27 mouse cellular contexts compared by ENCODE assay signal in the genomic region with DNA sequence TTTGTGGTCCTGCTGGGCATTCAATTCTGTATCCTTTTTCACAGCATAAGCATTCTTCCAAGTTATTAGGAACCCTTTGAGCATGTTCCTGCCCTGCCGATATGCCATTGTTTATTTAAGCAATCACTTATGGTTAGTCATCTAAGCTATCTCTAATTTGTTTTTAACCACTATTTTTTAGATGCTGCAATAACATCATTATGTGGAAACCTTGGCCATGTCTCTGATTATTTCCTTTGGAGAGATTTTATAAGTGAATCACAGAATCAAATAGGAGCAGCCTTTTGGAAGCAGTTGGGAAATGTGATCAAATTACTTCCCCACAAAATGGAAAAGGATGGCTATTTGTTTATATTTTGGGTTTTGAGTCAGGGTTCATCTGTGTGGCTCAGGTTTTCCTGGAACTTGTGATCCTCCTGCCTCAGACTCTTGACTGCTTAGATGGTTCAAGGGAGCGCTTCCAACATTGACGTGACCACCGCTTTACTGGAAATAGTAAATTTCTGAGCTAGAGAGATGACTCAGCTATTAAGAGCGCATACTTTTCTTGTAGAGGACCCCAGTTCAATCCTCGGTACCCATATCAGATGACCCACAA.
"Had no signal": no experiment of that assay in that cellular context is flagged by ENCODE, and none has a peak within 500 bp of the region (broad histone marks: within the 10 kb centered on the region; RNA-seq: fewer than 3 reads in every experiment).

No protein-coding gene starts in this region.

- H3K36me3 ChIP-seq: heart, embryonic 10.5 days; heart, embryonic 12.5 days; hindbrain, embryonic 13.5 days; hindbrain, embryonic 15.5 days; intestine, embryonic 15.5 days; limb, embryonic 10.5 days; limb, embryonic 12.5 days; liver, embryonic 13.5 days; liver, embryonic 15.5 days had no signal

- H3K27me3 ChIP-seq: hindbrain, embryonic 13.5 days; hindbrain, embryonic 15.5 days; intestine, embryonic 15.5 days; limb, embryonic 12.5 days; liver, embryonic 13.5 days had no signal

- ATAC-seq: hindbrain, postnatal 0 days; intestine, embryonic 15.5 days; intestine, postnatal 0 days; liver, postnatal 0 days had no signal

- H3K4me1 ChIP-seq: heart, embryonic 10.5 days; heart, embryonic 12.5 days; hindbrain, embryonic 13.5 days; hindbrain, embryonic 15.5 days; intestine, embryonic 15.5 days; limb, embryonic 10.5 days; limb, embryonic 12.5 days; liver, embryonic 13.5 days; liver, embryonic 15.5 days had no signal

- H3K9me3 ChIP-seq: heart, embryonic 10.5 days; hindbrain, embryonic 13.5 days; hindbrain, embryonic 15.5 days; intestine, embryonic 15.5 days; limb, embryonic 10.5 days; limb, embryonic 12.5 days; liver, embryonic 13.5 days; liver, embryonic 15.5 days had no signal

- H3K27ac ChIP-seq: gastrocnemius, adult 2 months; heart, embryonic 10.5 days; hindbrain, embryonic 13.5 days; hindbrain, embryonic 15.5 days; hindbrain, postnatal 0 days; intestine, embryonic 15.5 days; layer of hippocampus, adult 2 months; left cerebral cortex, adult 2 months; limb, embryonic 10.5 days; limb, embryonic 12.5 days; liver, embryonic 13.5 days; liver, embryonic 15.5 days had no signal

- H3K4me3 ChIP-seq: gastrocnemius, adult 2 months; heart, embryonic 10.5 days; heart, embryonic 12.5 days; hindbrain, embryonic 13.5 days; hindbrain, embryonic 15.5 days; intestine, embryonic 15.5 days; layer of hippocampus, adult 2 months; left cerebral cortex, adult 2 months; limb, embryonic 10.5 days; limb, embryonic 12.5 days; liver, embryonic 13.5 days; liver, embryonic 15.5 days had no signal

- H3K4me2 ChIP-seq: heart, embryonic 12.5 days; hindbrain, embryonic 13.5 days; hindbrain, embryonic 15.5 days; intestine, embryonic 15.5 days; limb, embryonic 12.5 days; liver, embryonic 11.5 days; liver, embryonic 13.5 days; liver, embryonic 15.5 days had no signal

- DNase-seq: gastrocnemius, adult 2 months; gastrocnemius, postnatal 10 days; gastrocnemius, postnatal 25 days; heart, adult 18-20 months; heart, postnatal 14 days; heart, postnatal 36 days; kidney, adult 18-20 months; kidney, adult 8-10 months; kidney, postnatal 10 days; kidney, postnatal 25 days; kidney, postnatal 4 days; liver; liver, embryonic 13.5 days; liver, postnatal 0 days had no signal

- H3K9ac ChIP-seq: heart, embryonic 12.5 days; hindbrain, embryonic 13.5 days; hindbrain, embryonic 15.5 days; intestine, embryonic 15.5 days; limb, embryonic 12.5 days; liver, embryonic 13.5 days; liver, embryonic 15.5 days; liver, postnatal 0 days had no signal
